Mouse (Mus musculus): ENCODE measurements around the gene Usp17lc.
"Not testable (repeated sequence)": the region's sequence is repeated elsewhere in the genome, so short reads cannot be mapped to it uniquely, and the experiment has no call there.

The Usp17lc gene

GRCm38 (mm10) chr7:103414772-103415171 is at the start of gene Usp17lc:
Gene Usp17lc, plus strand, starts transcription at chr7:103415072.
- not testable (repeated sequence) for DNase-seq (ENCODE audit: low read depth)

DNA sequence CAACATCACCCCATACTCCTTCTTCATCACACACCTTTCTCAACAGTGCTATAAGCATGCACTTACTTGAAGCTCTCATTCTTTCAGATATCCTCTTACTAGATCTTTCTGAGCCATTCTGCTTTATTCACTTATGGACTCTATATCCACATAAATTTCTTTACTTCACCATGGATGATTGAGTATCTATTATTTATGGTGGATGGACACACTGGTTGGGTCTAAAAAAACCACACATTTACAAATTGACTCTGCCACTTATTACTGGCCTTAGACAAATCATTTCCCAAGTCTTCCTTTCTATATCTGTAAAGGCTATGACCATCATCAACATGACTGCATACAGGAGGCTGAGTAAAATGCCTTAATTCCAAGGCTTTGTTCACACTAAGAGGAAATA is 28.8 kb upstream of the Usp17lc start, which contains the start of gene Olfr603:
Olfr603 (minus strand) TSS at position 101 of the 400 bp plus-strand sequence.
- DNase-seq (ENCODE audit: low read depth) = no peak

GRCm38 (mm10) chr7:103397758-103398157 is 17.1 kb upstream of the Usp17lc start:
- no peak for DNase-seq (ENCODE audit: low read depth)

- peak; percentile 58 for DNase-seq (ENCODE audit: low read depth)
Measured at GRCm38 (mm10) chr7:103398981-103399380, 15.9 kb upstream of the Usp17lc start.

GRCm38 (mm10) chr7:103406521-103407055 is 8.3 kb upstream of the Usp17lc start:
- not testable (repeated sequence) for DNase-seq (ENCODE audit: low read depth)

DNA sequence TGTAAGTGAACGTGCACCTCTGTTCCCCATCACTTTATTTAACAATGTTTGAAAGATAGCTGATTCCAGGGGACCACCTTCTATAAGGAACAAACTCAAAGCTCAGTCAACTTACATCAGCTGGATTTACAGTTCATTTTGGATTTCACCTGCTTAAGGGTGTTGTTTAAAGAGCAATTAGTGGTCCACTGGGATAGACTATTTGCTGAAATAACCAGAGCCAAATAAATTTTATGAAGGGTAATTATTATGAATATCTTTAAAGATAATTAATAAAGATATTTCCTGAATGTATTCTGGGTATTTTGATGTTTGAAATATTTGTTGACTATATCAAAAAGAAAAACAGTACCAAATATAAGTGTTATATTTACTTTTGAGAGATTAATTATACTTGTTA is 30.5 kb downstream of the Usp17lc start, which contains the start of gene Olfr605:
Olfr605 (minus strand) TSS at position 101 of the 400 bp plus-strand sequence.
- no peak for DNase-seq (ENCODE audit: low read depth)

DNA sequence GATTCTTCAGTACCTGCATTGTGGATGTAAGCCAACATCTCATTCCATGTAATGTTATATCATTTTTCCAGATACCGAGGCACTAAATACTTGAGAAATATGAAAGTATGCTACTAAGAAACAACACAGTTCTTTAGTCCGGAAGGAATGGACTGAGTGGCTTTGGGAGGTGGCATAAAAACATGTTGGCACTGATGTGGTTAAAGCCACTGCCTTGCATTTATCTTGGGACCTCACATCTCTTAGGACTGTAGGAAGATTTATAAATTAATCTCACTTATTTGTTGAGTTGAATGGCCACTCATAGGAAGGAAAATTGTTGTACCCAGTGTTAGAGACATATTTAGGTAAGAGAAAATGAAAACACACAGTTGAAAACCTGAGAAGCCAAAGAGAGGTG is 33.9 kb downstream of the Usp17lc start, which contains the start of gene Olfr606:
Olfr606 (plus strand) TSS at position 301 of the 400 bp plus-strand sequence.
- DNase-seq (ENCODE audit: low read depth) = no peak

- DNase-seq (ENCODE audit: low read depth) = no peak
Measured at GRCm38 (mm10) chr7:103460590-103460989, 45.7 kb downstream of the Usp17lc start.

Data from 416B (cell line).